Mouse (Mus musculus): Measurements from ENCODE around the gene Arv1. TPM values are rescaled to one million over a fixed set of nuclear protein-coding genes. Genes with fewer than 3 reads are reported as not detected.

The Arv1 gene
- 14.3 and 28.4 TPM in 2 replicates for polyA plus RNA-seq (2012; rRNA removed; ENCODE audit: low replicate concordance)

DNA sequence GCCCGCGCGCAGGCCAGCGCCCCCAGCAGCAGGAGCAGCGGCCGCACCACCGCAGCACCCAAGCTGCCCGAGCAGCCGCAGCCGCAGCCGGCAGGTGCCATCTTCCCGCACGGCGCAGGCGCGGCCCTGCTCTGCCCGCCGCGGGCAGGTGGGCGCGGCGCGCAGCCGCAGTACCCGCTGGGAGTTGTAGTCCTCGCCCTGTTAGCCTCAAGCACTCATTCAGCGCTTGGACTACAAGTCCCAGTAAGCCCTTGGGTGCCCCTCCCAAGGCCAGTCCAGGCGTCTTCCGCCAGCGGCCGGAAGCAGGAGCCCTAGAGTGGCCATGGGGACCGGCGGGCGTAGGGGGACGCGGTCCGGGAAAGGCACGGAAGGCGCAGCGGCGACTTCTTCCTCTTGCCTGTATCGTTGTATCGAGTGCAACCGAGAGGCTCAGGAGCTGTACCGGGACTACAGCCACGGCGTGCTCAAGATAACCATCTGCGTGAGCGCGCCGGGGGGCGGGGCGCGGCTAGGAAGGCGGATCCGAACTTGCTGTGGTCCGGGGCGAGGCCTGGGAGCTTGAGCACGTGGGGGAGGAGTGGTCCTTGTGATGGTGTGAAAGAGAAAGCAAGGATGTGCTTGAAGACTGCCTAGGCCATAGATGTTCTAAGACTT is at the start of gene Arv1, which contains the start of gene Ttc13:
Gene Arv1 (plus strand): TSS at position 278 of the 654 bp plus-strand sequence.
Gene Ttc13 (minus strand): TSS at position 122 of the 654 bp plus-strand sequence.

DNA sequence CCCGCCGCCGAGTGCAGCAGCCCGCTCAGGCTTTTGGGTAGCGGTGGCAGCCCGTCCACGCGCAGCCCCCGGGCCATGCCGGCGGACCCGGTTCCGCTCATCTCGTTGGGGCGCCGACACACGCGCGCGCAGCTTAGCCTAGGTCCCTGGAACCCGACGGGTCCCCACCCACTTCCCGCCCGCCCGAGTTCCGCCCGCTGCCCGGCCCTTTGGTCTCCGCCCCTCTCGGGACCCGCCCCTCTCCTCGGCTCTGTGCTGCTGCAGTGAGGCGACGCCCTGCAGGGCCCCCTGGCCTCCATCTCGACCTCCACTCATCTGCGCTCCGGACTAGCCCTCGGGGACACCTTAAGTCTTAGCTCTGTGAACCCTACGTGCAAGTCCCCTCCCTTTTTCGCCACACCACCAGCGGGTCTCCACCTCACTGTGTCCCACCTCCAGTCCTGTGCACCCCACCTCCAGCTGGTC is 29.8 kb downstream of the Arv1 start, which contains the start of gene Fam89a:
Gene Fam89a (minus strand): TSS at position 124 of the 465 bp plus-strand sequence.

Other genes starting within 250 kb of the Arv1 start
- 31.1 and 32.8 TPM in 2 replicates for gene Cog2, start 201.4 kb upstream of the Arv1 start, polyA plus RNA-seq (2012; rRNA removed; ENCODE audit: low replicate concordance)
- gene Agt, start 152.4 kb upstream of the Arv1 start, polyA plus RNA-seq (2012; rRNA removed; ENCODE audit: low replicate concordance): 42.8 and 211 TPM in 2 replicates
- gene Capn9, start 146.0 kb upstream of the Arv1 start, polyA plus RNA-seq (2012; rRNA removed; ENCODE audit: low replicate concordance): 0.15 and 0.83 TPM in 2 replicates
- 35.1 and 82.0 TPM in 2 replicates for gene 2310022B05Rik, start 58.8 kb upstream of the Arv1 start, polyA plus RNA-seq (2012; rRNA removed; ENCODE audit: low replicate concordance)
- 28.4 and 30.8 TPM in 2 replicates for gene Ttc13, start 156 bp upstream of the Arv1 start, polyA plus RNA-seq (2012; rRNA removed; ENCODE audit: low replicate concordance)
- 1.5 and 5.4 TPM in 2 replicates for gene Fam89a, start 29.7 kb downstream of the Arv1 start, polyA plus RNA-seq (2012; rRNA removed; ENCODE audit: low replicate concordance)
- 0.55 and 3.7 TPM in 2 replicates for gene Trim67, start 71.0 kb downstream of the Arv1 start, polyA plus RNA-seq (2012; rRNA removed; ENCODE audit: low replicate concordance)
- gene Gnpat, start 140.9 kb downstream of the Arv1 start, polyA plus RNA-seq (2012; rRNA removed; ENCODE audit: low replicate concordance): 122 and 226 TPM in 2 replicates
- gene 2810004N23Rik, start 141.0 kb downstream of the Arv1 start, polyA plus RNA-seq (2012; rRNA removed; ENCODE audit: low replicate concordance): 9.6 and 18.4 TPM in 2 replicates
- gene Exoc8, start 175.6 kb downstream of the Arv1 start, polyA plus RNA-seq (2012; rRNA removed; ENCODE audit: low replicate concordance): 13.5 and 14.4 TPM in 2 replicates
- 14.1 and 20.0 TPM in 2 replicates for gene Sprtn, start 175.7 kb downstream of the Arv1 start, polyA plus RNA-seq (2012; rRNA removed; ENCODE audit: low replicate concordance)
- 39.3 and 47.7 TPM in 2 replicates for gene Egln1, start 227.2 kb downstream of the Arv1 start, polyA plus RNA-seq (2012; rRNA removed; ENCODE audit: low replicate concordance)